ENCODE assay signal across 8 mouse cellular contexts in the genomic region with DNA sequence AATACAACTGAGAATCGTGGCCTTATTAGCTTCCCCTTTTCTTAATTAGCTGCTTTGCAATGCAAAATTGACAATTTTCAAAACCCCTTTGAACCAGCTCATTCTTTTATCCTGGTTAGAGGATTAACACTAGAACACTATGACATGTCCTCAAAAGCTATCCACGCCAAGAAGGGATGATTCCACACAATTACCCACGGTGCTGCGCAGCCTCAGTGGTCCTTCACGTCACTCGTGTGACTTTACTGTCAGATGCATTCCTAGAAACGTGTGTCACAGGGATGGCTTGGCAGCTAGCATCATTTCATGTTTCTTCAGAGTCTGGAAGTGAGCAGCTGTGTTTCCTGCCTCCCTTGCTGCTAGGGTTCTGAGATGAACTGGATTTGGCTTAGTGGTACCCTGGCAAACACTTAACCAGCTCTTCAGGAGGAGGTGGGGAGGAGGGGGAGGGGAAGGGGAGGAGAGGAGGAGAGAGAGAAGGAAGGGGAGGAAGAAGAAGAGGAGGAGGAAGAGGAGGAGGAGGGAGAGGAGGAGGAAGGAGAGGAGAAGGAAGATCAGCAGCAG.
A peak's percentile ranks its signal among the peaks of the same experiment; 100 is the strongest.
DNase-seq lines count a peak whose midpoint lies in the region; ATAC-seq and TF ChIP-seq lines count a peak whose summit lies in the region.

No protein-coding gene starts in this region.

- H3K4me2 ChIP-seq in kidney, embryonic 16.5 days (replicated peaks; ENCODE audit: low read depth, low read length): no peak overlapping the region
- no peak overlapping the region; the same call in 1 of the 2 replicates for H3K4me2 ChIP-seq in forebrain, embryonic 12.5 days
- H3K4me2 ChIP-seq in intestine, embryonic 15.5 days (replicated peaks): no peak overlapping the region
- H3K4me2 ChIP-seq in midbrain, postnatal 0 days (ENCODE audit: low read depth, low read length, poor library complexity, severe bottlenecking): no peak overlapping the region

- no peaks in the 10 kb centered on the region for H3K36me3 ChIP-seq in kidney, embryonic 16.5 days (ENCODE audit: insufficient read depth, low read length)
- no peaks in the 10 kb centered on the region for H3K36me3 ChIP-seq in forebrain, embryonic 12.5 days (replicated peaks)
- no peaks in the 10 kb centered on the region for H3K36me3 ChIP-seq in intestine, embryonic 15.5 days
- no peaks in the 10 kb centered on the region for H3K36me3 ChIP-seq in midbrain, postnatal 0 days (ENCODE audit: insufficient read depth, low read length)

- no peak for ATAC-seq in kidney, embryonic 16.5 days (ENCODE audit: low FRiP score, low TSS enrichment)
- ATAC-seq in forebrain, embryonic 12.5 days (ENCODE audit: low FRiP score): no peak
- ATAC-seq in intestine, embryonic 15.5 days: no peak
- ATAC-seq in midbrain, postnatal 0 days (ENCODE audit: low FRiP score): peak; percentile 66; the same call in 1 of the 2 replicates
- no peak for ATAC-seq in inflammation-experienced regulatory T-cells, adult 6 months

- peak overlapping the region; percentile 72; the same call in 1 of the 2 replicates for H3K27ac ChIP-seq in kidney, embryonic 16.5 days (ENCODE audit: low read length)
- 0 out of 2 replicates have a peak overlapping the region, but pooled peaks have one; percentile 3 for H3K27ac ChIP-seq in forebrain, embryonic 12.5 days
- peak overlapping the region; percentile 84 for H3K27ac ChIP-seq in intestine, embryonic 15.5 days
- no peak overlapping the region for H3K27ac ChIP-seq in midbrain, postnatal 0 days (ENCODE audit: low read depth, low read length)

- H3K4me1 ChIP-seq in kidney, embryonic 16.5 days (ENCODE audit: insufficient read depth, low read length): peaks cover 25% of the 10 kb centered on the region
- H3K4me1 ChIP-seq in forebrain, embryonic 12.5 days: peaks cover 27% of the 10 kb centered on the region
- peaks cover 13% of the 10 kb centered on the region; the same call in 1 of the 2 replicates for H3K4me1 ChIP-seq in intestine, embryonic 15.5 days (replicated peaks)
- no peaks in the 10 kb centered on the region for H3K4me1 ChIP-seq in midbrain, postnatal 0 days (ENCODE audit: insufficient read depth, low read length)

- H3K27me3 ChIP-seq in kidney, embryonic 16.5 days (ENCODE audit: insufficient read depth, low read length): no peaks in the 10 kb centered on the region
- H3K27me3 ChIP-seq in forebrain, embryonic 12.5 days: no peaks in the 10 kb centered on the region
- H3K27me3 ChIP-seq in intestine, embryonic 15.5 days (replicated peaks): no peaks in the 10 kb centered on the region
- H3K27me3 ChIP-seq in midbrain, postnatal 0 days (ENCODE audit: insufficient read depth, low read length): no peaks in the 10 kb centered on the region

- DNase-seq in kidney, postnatal 36 days: no peak
- DNase-seq in midbrain, postnatal 0 days (ENCODE audit: low spot score): peak; percentile 35
- no peak for DNase-seq in right cerebral cortex, postnatal 25 days
- DNase-seq in cerebellum, postnatal 4 days (ENCODE audit: low spot score in 2 of 2): no peak

- H3K9me3 ChIP-seq in kidney, embryonic 16.5 days (ENCODE audit: low read length): 0 out of 2 replicates have a peak, but pooled peaks cover 3% of the 10 kb centered on the region
- no peaks in the 10 kb centered on the region for H3K9me3 ChIP-seq in forebrain, embryonic 12.5 days
- H3K9me3 ChIP-seq in intestine, embryonic 15.5 days: no peaks in the 10 kb centered on the region
- H3K9me3 ChIP-seq in midbrain, postnatal 0 days (ENCODE audit: low read length): no peaks in the 10 kb centered on the region

- H3K4me3 ChIP-seq in kidney, embryonic 16.5 days (ENCODE audit: low read length): no peak overlapping the region
- H3K4me3 ChIP-seq in forebrain, embryonic 12.5 days (replicated peaks): no peak overlapping the region
- H3K4me3 ChIP-seq in intestine, embryonic 15.5 days (replicated peaks): no peak overlapping the region
- H3K4me3 ChIP-seq in midbrain, postnatal 0 days (ENCODE audit: low read depth, low read length): no peak overlapping the region

- H3K9ac ChIP-seq in kidney, embryonic 16.5 days (replicated peaks; ENCODE audit: low read length): no peak overlapping the region
- H3K9ac ChIP-seq in forebrain, embryonic 12.5 days: no peak overlapping the region
- no peak overlapping the region for H3K9ac ChIP-seq in intestine, embryonic 15.5 days
- no peak overlapping the region for H3K9ac ChIP-seq in midbrain, postnatal 0 days (replicated peaks; ENCODE audit: low read length, poor library complexity, severe bottlenecking)

- 82% methylated on average over 7 of the region's 7 CpGs for WGBS in kidney, embryonic 16.5 days
- 34% methylated on average over 7 of the region's 7 CpGs for WGBS in forebrain, embryonic 12.5 days
- WGBS in intestine, embryonic 15.5 days: 78% methylated on average over 7 of the region's 7 CpGs
- WGBS in midbrain, postnatal 0 days: 30% methylated on average over 7 of the region's 7 CpGs

- no peak for TF ChIP-seq CTCF in midbrain, postnatal 0 days (IDR thresholded peaks at IDR 0.05)
